Mouse (Mus musculus) embryonic facial prominence, embryonic 13.5 days (tissue): ENCODE measurements around the gene Jade3. TPM values are rescaled to one million over a fixed set of nuclear protein-coding genes. Genes with fewer than 3 reads are reported as not detected.
"Not testable (repeated sequence)": the region's sequence is repeated elsewhere in the genome, so short reads cannot be mapped to it uniquely, and the experiment has no call there.

Experiments
- ATAC-seq: fragments of 200-750 bp; cut with Nextera tagmentation; 2 replicates; pipeline ENCODE4 v1.8.0; 2017; ENCODE audit warnings: low read depth; ENCODE audit not compliant: insufficient number of reproducible peaks, insufficient read depth, low FRiP score, low TSS enrichment
- H3K27ac ChIP-seq: fragments of 300-500 bp; sonication (generic); 2 replicates; pipeline ENCODE4 v1.5.1; 2015; ENCODE audit warnings: moderate library complexity, mild to moderate bottlenecking, inconsistent platforms
- H3K27me3 ChIP-seq: fragments of 300-500 bp; sonication (generic); 2 replicates; pipeline ENCODE4 v1.6.1; 2015; ENCODE audit warnings: mild to moderate bottlenecking, inconsistent platforms
- H3K36me3 ChIP-seq: fragments of 300-500 bp; sonication (generic); 2 replicates; pipeline ENCODE4 v1.6.1; 2015; ENCODE audit warnings: mild to moderate bottlenecking, inconsistent platforms
- H3K4me1 ChIP-seq: fragments of 300-500 bp; sonication (generic); 2 replicates; pipeline ENCODE4 v1.6.1; 2015; ENCODE audit warnings: inconsistent platforms
- H3K4me2 ChIP-seq: fragments of 300-500 bp; sonication (generic); 2 replicates; pipeline ENCODE4 v1.6.1; 2015; ENCODE audit warnings: moderate library complexity, mild to moderate bottlenecking, inconsistent platforms
- H3K4me3 ChIP-seq: fragments of 300-500 bp; sonication (generic); 2 replicates; pipeline ENCODE4 v1.5.1; 2015; ENCODE audit warnings: mild to moderate bottlenecking, inconsistent platforms
- H3K9ac ChIP-seq: fragments of 300-500 bp; sonication (generic); 2 replicates; pipeline ENCODE4 v1.6.1; 2015; ENCODE audit warnings: mild to moderate bottlenecking, inconsistent platforms
- H3K9me3 ChIP-seq: fragments of 300-500 bp; sonication (generic); 2 replicates; pipeline ENCODE4 v1.6.1; 2016; ENCODE audit warnings: inconsistent platforms
- WGBS: fragments of 180-500 bp; shearing (Covaris S2); methylation state at CpG from one replicate; pipeline ENCODE4 v1.1.7; 2015; ENCODE audit warnings: mixed read lengths; 5-methylcytosine and 5-hydroxymethylcytosine counted together
- polyA plus RNA-seq: library from polyadenylated mRNA; unstranded; fragments of >200 nt; fragmentation: Nextera tagmentation; extraction: Ambion mirVana; gene quantifications from 2 replicates; pipeline ENCODE4 v1.2.1, GENCODE M21; 2015

Gene Jade3
- 6.1 and 6.2 TPM in 2 replicates for polyA plus RNA-seq

DNA sequence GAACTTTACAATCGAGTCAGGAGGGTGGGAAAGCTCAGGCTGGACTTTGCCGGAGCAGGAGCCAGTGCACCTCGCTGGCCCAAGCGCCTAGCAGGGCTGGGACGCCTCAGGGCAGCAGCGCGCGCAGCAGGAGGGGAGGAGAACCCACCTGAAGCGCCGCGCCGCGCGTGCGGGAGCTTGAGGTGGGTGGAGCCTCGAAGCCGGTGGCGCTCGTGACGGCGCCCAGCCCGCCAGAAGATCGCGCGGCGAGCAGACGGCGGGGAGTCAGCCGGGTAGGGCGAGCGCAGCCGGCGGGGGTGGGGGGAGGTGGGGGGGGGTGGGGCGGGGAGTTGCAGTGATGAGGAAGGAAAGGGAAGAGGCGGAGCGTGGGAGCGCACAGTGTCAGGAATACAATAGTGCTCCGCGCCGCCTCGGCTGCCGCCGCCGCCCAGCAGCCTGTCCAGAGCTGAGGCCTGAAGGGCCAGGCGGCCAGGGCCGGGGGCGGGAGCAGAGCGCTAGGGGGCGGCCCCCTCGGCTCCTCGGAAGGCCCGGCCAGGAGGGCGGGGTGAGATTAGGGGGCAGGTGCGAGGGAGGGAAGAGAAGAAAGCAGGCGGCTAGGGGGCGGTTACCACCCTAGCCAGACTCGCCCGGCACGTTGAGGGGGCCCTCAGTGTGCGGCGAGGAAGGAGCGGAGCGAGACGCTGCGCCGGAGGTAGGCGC, at the start of gene Jade3:
Gene Jade3, plus strand, starts transcription at position 549 of the 699 bp plus-strand sequence.
- Histone ChIP-seq H3K4me3 (peak within 1 kb of the TSS; percentile 58), H3K27ac (peak within 1 kb of the TSS; percentile 83), H3K36me3 (0 out of 2 replicates have a peak, but pooled peaks cover 3% of the 10 kb centered on the region), H3K9ac (peak within 1 kb of the TSS; percentile 73), H3K9me3 (no peaks in the 10 kb centered on the region), H3K4me2 (peak within 1 kb of the TSS; percentile 62), H3K4me1 (no peaks in the 10 kb centered on the region), H3K27me3 (no peaks in the 10 kb centered on the region)
- WGBS = 20% methylated on average over 59 of the region's 67 CpGs
- peak; percentile 94 for ATAC-seq

DNA sequence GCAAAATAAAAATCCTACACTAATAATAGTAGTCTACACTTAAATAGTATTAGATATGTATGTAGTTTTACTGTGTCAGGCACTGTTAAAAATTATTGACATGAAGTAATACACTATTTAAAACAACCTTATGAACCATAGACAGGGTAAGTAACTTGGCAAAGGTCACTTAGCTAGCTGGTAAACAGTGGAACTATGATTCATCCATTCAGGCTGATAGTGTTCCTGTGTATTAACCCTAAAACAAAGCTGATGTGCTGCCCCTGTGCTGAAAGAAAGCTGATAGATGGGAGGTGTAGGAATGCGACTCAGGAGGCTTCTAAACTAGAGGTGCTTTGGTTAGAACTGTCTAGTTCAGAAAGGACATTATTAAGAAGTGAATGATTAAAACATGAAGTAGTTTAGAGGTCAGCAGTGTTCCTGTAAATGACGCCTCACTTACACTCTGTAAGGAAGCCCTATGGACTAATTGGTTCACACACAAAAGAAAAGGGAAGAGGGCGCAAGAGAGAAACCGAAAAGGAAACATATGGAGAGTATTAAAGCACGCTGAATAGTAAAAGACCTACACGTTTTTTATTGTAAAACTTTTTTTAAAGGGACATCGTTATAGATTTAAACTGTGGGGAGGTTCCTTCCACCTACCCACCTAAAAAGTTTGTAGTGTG, 46.0 kb upstream of the Jade3 start:
- 51% methylated on average over 7 of the region's 7 CpGs for WGBS
- peaks cover 9% of the 10 kb centered on the region; the same call in 1 of the 2 replicates for H3K36me3 ChIP-seq
- H3K27ac ChIP-seq = no peak overlapping the region
- H3K27me3 ChIP-seq = no peaks in the 10 kb centered on the region
- H3K9ac ChIP-seq = no peak overlapping the region
- no peaks in the 10 kb centered on the region for H3K4me1 ChIP-seq
- H3K9me3 ChIP-seq = no peaks in the 10 kb centered on the region
- no peak overlapping the region for H3K4me3 ChIP-seq
- no peak for ATAC-seq
- no peak overlapping the region for H3K4me2 ChIP-seq

DNA sequence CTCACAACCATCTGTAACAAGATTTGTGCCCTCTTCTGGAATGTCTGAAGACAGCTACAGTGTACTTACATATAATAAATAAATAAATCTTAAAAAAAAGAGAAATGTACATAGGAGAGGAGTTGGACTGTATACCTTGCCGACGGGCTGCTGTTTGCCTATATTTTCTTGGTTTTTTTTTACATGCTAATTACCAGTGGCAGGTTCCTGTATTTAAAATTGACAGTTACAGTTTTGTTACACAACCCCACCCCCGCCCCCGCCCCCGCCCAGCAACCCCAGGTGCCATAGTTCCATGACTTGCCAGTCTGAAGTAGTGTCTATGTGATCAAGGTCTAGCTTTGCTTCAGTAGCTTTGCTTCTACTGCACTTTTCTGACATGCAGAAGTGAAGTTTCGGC, 43.2 kb upstream of the Jade3 start:
- Histone ChIP-seq H3K27me3 (no peaks in the 10 kb centered on the region), H3K27ac (no peak overlapping the region), H3K4me2 (no peak overlapping the region), H3K36me3 (peaks cover 9% of the 10 kb centered on the region; the same call in 1 of the 2 replicates), H3K4me3 (no peak overlapping the region), H3K9me3 (no peaks in the 10 kb centered on the region), H3K4me1 (no peaks in the 10 kb centered on the region), H3K9ac (no peak overlapping the region)
- ATAC-seq = no peak
- WGBS = 91% methylated on average over 6 of the region's 6 CpGs

DNA sequence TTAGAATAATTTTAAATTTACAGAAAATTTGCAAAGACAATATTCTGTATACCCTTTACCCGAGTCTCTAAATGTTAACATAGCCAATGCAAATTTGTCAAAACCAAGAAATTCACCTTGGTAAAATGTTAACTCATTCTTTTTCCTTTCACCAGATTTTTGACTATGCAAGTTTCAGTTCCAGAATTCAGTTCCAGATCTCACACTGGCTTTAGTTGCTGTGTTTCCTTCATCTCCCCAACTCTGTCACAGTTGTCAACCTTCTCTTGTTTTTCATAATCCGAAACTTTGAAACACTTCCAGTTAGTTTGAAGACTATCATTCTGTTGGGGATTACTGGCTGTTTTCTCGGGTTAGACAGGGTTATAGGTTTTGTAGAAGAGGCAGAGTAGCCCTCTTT, 38.5 kb upstream of the Jade3 start:
- Histone ChIP-seq H3K27me3 (no peaks in the 10 kb centered on the region), H3K9me3 (no peaks in the 10 kb centered on the region), H3K4me3 (no peak overlapping the region), H3K4me2 (no peak overlapping the region), H3K9ac (no peak overlapping the region), H3K36me3 (peaks cover 5% of the 10 kb centered on the region; the same call in 1 of the 2 replicates), H3K4me1 (no peaks in the 10 kb centered on the region), H3K27ac (no peak overlapping the region)
- WGBS = 73% methylated on average over 3 of the region's 3 CpGs
- ATAC-seq = no peak

DNA sequence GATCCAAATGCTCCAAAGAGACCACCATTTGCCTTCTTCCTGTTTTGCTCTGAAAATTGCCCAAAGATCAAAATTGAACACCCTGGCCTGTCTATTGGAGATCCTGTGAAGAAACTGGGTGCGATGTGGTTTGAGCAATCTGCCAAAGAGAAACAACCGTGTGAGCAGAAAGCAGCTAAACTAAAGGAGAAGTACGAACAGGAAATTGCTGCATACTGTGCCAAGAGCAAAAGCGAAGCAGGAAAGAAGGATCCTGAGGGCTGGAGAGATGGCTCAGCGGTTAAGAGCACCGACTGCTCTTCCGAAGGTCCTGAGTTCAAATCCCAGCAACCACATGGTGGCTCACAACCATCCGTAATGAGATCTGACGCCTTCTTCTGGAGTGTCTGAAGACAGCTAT, 33.5 kb upstream of the Jade3 start:
- H3K36me3 ChIP-seq, H3K4me1 ChIP-seq, H3K4me3 ChIP-seq, H3K9ac ChIP-seq, H3K9me3 ChIP-seq, H3K27me3 ChIP-seq, H3K4me2 ChIP-seq, H3K27ac ChIP-seq, ATAC-seq: not testable (repeated sequence)
- 91% methylated on average over 9 of the region's 9 CpGs for WGBS

DNA sequence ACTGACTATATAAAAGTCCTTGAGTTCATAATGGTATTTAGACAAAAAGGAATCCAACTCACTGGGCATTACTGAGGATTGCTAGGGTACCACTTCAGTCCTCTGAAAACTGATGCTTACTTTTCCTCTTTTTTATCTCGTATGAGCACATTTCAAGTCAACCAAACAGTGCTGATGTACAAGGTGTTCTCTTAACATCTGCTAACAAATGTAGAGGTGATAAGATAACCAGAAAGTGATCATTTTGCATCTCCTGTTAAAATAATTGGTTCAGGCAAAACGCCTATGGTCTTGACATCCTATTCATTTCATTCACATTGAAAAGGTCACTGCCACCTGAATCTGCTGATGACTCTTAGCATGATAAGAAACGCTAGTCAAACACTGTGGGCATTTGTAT, 32.5 kb upstream of the Jade3 start:
- H3K4me2 ChIP-seq = no peak overlapping the region
- H3K9ac ChIP-seq = no peak overlapping the region
- H3K9me3 ChIP-seq = no peaks in the 10 kb centered on the region
- no peak for ATAC-seq
- no peaks in the 10 kb centered on the region for H3K36me3 ChIP-seq
- no peaks in the 10 kb centered on the region for H3K4me1 ChIP-seq
- no peaks in the 10 kb centered on the region for H3K27me3 ChIP-seq
- no peak overlapping the region for H3K27ac ChIP-seq
- no peak overlapping the region for H3K4me3 ChIP-seq
- WGBS = 77% methylated on average over 3 of the region's 3 CpGs

DNA sequence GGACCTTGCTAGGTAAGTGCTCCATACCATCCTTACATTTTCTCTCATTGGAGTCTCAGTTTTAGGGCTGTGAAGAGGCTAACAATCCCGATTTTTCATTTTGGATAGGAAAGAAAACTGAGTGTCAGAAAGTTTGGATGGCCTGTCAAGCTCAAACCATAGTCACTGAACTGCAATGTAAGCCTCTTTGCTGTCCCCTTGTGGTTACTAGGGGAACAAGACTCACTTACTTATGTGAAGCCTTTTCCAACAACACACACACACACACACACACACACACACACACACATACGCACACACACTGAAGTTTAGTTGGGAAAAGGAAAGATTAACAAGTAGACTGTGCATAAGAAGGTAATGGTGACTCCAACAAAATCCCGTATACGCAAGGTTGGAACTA, 21.4 kb upstream of the Jade3 start:
- H3K4me2 ChIP-seq = no peak overlapping the region
- WGBS = 86% methylated on average over 4 of the region's 4 CpGs
- no peak overlapping the region for H3K9ac ChIP-seq
- H3K4me3 ChIP-seq = no peak overlapping the region
- ATAC-seq = no peak
- H3K36me3 ChIP-seq = no peaks in the 10 kb centered on the region
- no peaks in the 10 kb centered on the region for H3K9me3 ChIP-seq
- no peaks in the 10 kb centered on the region for H3K27me3 ChIP-seq
- H3K4me1 ChIP-seq = no peaks in the 10 kb centered on the region
- no peak overlapping the region for H3K27ac ChIP-seq

DNA sequence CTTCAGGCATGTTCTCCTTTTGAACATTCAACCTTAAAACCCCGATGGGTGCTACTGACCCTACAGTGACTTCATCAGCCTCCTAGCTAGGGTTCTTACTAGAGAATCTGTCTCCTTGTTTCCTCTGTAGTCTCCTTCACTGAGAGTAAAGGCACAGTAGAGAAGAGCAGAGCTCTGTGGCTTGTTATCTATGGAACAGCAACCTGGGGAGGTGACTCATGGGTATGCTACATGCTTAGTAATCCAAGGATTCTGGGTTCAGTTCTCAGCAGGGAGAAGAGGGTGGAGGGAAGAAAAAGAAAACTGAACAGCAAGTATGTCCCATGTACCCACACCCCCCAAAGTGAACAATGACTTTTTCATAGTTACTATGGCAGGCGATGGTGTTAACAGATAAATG, 18.6 kb upstream of the Jade3 start:
- ATAC-seq = no peak

DNA sequence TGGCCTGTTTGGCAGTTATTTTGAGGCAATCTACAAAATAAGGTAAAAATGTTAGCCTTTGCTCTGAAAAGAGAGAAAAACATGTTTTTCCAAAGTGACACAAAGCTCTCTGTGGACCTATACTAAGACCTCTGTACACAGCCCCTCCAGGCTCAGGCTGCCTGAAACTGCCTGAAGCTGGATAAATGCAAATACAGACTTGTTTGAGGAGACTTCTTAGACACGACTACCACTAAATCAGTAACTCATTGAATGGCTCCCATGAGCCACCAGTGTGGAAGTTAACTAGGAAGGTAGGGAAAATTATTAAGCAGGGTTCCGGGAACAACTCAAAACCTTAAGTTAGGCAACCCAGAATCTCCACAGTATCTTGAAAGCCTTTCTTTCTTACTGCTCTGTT, 17.8 kb upstream of the Jade3 start:
- H3K9me3 ChIP-seq = no peaks in the 10 kb centered on the region
- H3K27ac ChIP-seq = no peak overlapping the region
- H3K27me3 ChIP-seq = no peaks in the 10 kb centered on the region
- 69% methylated on average over 2 of the region's 2 CpGs for WGBS
- no peak overlapping the region for H3K4me3 ChIP-seq
- no peak for ATAC-seq
- no peak overlapping the region for H3K9ac ChIP-seq
- H3K4me1 ChIP-seq = no peaks in the 10 kb centered on the region
- no peak overlapping the region for H3K4me2 ChIP-seq
- H3K36me3 ChIP-seq = no peaks in the 10 kb centered on the region

More for the DNA sequence above, 18.6 kb upstream of the Jade3 start:
- 98% methylated on average over 2 of the region's 2 CpGs for WGBS
- H3K4me1 ChIP-seq = no peaks in the 10 kb centered on the region
- H3K36me3 ChIP-seq = no peaks in the 10 kb centered on the region
- H3K9ac ChIP-seq = no peak overlapping the region
- H3K4me2 ChIP-seq = no peak overlapping the region
- H3K27me3 ChIP-seq = no peaks in the 10 kb centered on the region
- H3K4me3 ChIP-seq = no peak overlapping the region
- H3K9me3 ChIP-seq = no peaks in the 10 kb centered on the region
- H3K27ac ChIP-seq = no peak overlapping the region

DNA sequence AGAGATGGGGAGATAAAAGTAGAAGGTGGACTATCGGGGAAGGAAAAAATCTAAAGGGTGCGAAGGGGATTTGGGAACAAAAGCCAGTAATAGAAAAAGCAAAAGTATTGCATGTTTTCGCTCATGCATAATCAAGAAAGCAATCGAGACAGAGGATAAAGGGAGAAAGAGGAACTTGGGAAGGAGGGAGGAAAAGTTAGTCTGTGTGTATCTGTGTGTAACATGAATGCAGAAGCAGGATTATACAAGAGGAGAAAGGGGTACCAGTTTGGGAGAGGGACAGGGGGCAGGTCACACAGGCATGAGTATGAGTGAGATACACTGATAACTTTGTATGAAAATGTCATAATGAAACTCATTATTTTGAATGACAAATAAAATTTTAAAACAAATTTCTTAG, 14.1 kb upstream of the Jade3 start:
- no peaks in the 10 kb centered on the region for H3K27me3 ChIP-seq
- no peak overlapping the region for H3K27ac ChIP-seq
- H3K4me3 ChIP-seq = no peak overlapping the region
- no peak overlapping the region for H3K4me2 ChIP-seq
- 90% methylated on average over 4 of the region's 4 CpGs for WGBS
- H3K4me1 ChIP-seq = no peaks in the 10 kb centered on the region
- H3K9ac ChIP-seq = no peak overlapping the region
- ATAC-seq = no peak
- no peaks in the 10 kb centered on the region for H3K36me3 ChIP-seq
- H3K9me3 ChIP-seq = no peaks in the 10 kb centered on the region

DNA sequence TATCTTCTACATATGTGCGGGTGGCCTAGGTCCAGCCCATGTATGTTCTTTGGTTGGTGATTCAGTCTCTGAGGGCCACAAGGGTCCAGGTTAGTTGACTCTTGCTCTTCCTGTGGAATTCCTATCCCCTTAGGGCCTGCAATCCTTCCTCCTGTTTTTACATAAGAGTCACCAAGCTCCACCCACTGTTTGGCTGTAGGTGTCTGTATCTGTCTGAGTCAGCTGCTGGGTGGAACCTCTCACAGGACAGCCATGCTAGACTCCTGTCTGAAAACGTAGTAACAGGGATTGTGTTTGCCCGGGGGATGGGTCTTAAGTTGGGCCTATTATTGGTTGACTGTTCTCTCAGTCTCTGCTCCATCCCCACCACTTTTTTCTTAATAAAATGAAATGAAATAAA, 13.3 kb upstream of the Jade3 start:
- no peak overlapping the region for H3K4me2 ChIP-seq
- H3K9me3 ChIP-seq = no peaks in the 10 kb centered on the region
- no peak overlapping the region for H3K27ac ChIP-seq
- no peak for ATAC-seq
- no peaks in the 10 kb centered on the region for H3K36me3 ChIP-seq
- no peak overlapping the region for H3K9ac ChIP-seq
- no peak overlapping the region for H3K4me3 ChIP-seq
- H3K4me1 ChIP-seq = no peaks in the 10 kb centered on the region
- H3K27me3 ChIP-seq = no peaks in the 10 kb centered on the region
- WGBS = 75% methylated on average over 3 of the region's 3 CpGs
